10 mouse cellular contexts compared by ENCODE assay signal in the genomic region with DNA sequence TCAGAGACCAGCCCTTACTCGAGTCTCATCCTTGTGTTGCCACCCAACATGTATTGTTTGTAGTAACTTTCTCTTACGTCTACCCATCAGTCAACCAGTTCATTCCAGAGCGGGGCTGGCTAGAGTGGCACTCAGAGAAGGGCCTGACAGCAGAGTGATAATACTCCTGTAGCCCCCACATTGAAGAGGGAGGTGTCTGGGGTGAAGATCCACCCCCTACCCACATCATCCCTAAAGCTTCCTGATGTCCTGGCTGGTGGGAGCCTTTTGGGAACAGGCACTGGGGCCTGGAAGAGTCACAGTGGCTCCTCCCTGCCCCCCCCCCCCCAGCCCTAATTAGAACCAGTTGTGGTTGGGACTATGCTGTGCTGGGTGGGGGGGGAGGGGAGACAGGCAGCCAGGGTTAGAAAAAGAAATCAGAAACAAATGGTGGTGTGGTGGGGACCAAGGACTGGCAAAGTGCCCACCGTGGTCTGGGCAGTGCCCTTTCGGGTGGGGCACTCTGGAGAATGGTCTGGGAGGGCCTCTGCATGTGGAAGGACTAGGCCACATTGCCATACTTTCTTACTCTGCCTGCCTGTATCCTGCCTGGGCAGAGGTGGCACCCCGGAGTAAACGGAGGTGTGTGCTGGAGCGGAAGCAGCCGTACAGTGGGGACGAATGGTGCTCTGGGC. TPM values are rescaled to one million over a fixed set of nuclear protein-coding genes. Genes with fewer than 3 reads are reported as not detected.
DNase-seq lines count a peak whose midpoint lies in the region; ATAC-seq and TF ChIP-seq lines count a peak whose summit lies in the region.
"Had no signal": no experiment of that assay in that cellular context is flagged by ENCODE, and none has a peak within 500 bp of the region (broad histone marks: within the 10 kb centered on the region; RNA-seq: fewer than 3 reads in every experiment).

No protein-coding gene starts in this region.

- no peak overlapping the region; the same call in 1 of the 2 replicates for H3K4me2 ChIP-seq in lung, postnatal 0 days (replicated peaks; ENCODE audit: low read depth, low read length)
- H3K4me2 ChIP-seq in forebrain, embryonic 12.5 days, result peak overlapping the region; percentile 13; the same call in 1 of the 2 replicates
- H3K4me2 ChIP-seq in limb, embryonic 15.5 days, result peak overlapping the region; percentile 81

- H3K27ac ChIP-seq in lung, postnatal 0 days (ENCODE audit: low read length), result 0 out of 2 replicates have a peak overlapping the region, but pooled peaks have one; percentile 9
- peak overlapping the region; percentile 43; the same call in 1 of the 2 replicates for H3K27ac ChIP-seq in forebrain, embryonic 12.5 days
- H3K27ac ChIP-seq in limb, embryonic 15.5 days, result peak overlapping the region; percentile 97

- H3K9me3 ChIP-seq in lung, postnatal 0 days (ENCODE audit: low read length), result no peaks in the 10 kb centered on the region
- no peaks in the 10 kb centered on the region for H3K9me3 ChIP-seq in forebrain, embryonic 12.5 days
- no peaks in the 10 kb centered on the region for H3K9me3 ChIP-seq in limb, embryonic 15.5 days

- TF ChIP-seq EP300 in lung, postnatal 0 days (IDR thresholded peaks at IDR 0.05), result no peak

- no peak overlapping the region for H3K4me3 ChIP-seq in lung, postnatal 0 days (ENCODE audit: low read depth, low read length)
- no peak overlapping the region for H3K4me3 ChIP-seq in forebrain, embryonic 12.5 days (replicated peaks)
- peak overlapping the region; percentile 18 for H3K4me3 ChIP-seq in limb, embryonic 15.5 days

- H3K36me3 ChIP-seq in lung, postnatal 0 days (ENCODE audit: insufficient read depth, low read length), result peaks cover 11% of the 10 kb centered on the region
- peaks cover 41% of the 10 kb centered on the region for H3K36me3 ChIP-seq in forebrain, embryonic 12.5 days (replicated peaks)
- H3K36me3 ChIP-seq in limb, embryonic 15.5 days, result peaks cover 47% of the 10 kb centered on the region

- ATAC-seq in lung, postnatal 0 days, result no peak
- ATAC-seq in forebrain, embryonic 12.5 days (ENCODE audit: low FRiP score), result no peak
- ATAC-seq in limb, embryonic 15.5 days (ENCODE audit: insufficient number of reproducible peaks, low FRiP score, low TSS enrichment, low read depth), result no peak

- H3K9ac ChIP-seq in lung, postnatal 0 days (replicated peaks; ENCODE audit: low read depth), result no peak overlapping the region
- no peak overlapping the region for H3K9ac ChIP-seq in forebrain, embryonic 12.5 days
- no peak overlapping the region for H3K9ac ChIP-seq in limb, embryonic 15.5 days

- 36% methylated on average over 10 of the region's 10 CpGs for WGBS in lung, postnatal 0 days
- WGBS in forebrain, embryonic 12.5 days, result 45% methylated on average over 10 of the region's 10 CpGs
- WGBS in limb, embryonic 15.5 days, result 17% methylated on average over 10 of the region's 10 CpGs

- no peak for TF ChIP-seq CTCF in lung, postnatal 0 days (IDR thresholded peaks at IDR 0.05)

- H3K4me1 ChIP-seq in lung, postnatal 0 days (ENCODE audit: insufficient read depth, low read depth, low read length), result peaks cover 33% of the 10 kb centered on the region
- peaks cover 68% of the 10 kb centered on the region for H3K4me1 ChIP-seq in forebrain, embryonic 12.5 days
- peaks cover 78% of the 10 kb centered on the region for H3K4me1 ChIP-seq in limb, embryonic 15.5 days

- no peaks in the 10 kb centered on the region for H3K27me3 ChIP-seq in lung, postnatal 0 days (replicated peaks; ENCODE audit: insufficient read depth, low read length)
- peaks cover 12% of the 10 kb centered on the region for H3K27me3 ChIP-seq in forebrain, embryonic 12.5 days
- H3K27me3 ChIP-seq in limb, embryonic 15.5 days, result no peaks in the 10 kb centered on the region
- H3K27me3 ChIP-seq: CH12.LX had no signal

- peak; percentile 48 for DNase-seq in cerebellum, adult 9-10 months
- no peak for DNase-seq in cerebellum, adult 11 months
- no peak for DNase-seq in lung, postnatal 0 days (ENCODE audit: low spot score)
- no peak for DNase-seq in lung, postnatal 36 days
- DNase-seq in B cell, adult 2 months, result no peak
- DNase-seq in spleen, adult 12 weeks (ENCODE audit: low spot score), result no peak

RNA-seq across cellular contexts. Expression of a gene that starts 18.7 kb away (rescaled TPM):
- 10.7 and 12.3 TPM in 2 replicates for polyA plus RNA-seq in lung, postnatal 0 days (2015; fragmentation: Nextera tagmentation; extraction: Ambion mirVana)
- 10.6 and 10.7 TPM in 2 replicates for polyA plus RNA-seq in forebrain, embryonic 12.5 days (2016; fragmentation: Nextera tagmentation; extraction: Ambion mirVana)
- polyA plus RNA-seq in limb, embryonic 15.5 days (2015; fragmentation: Nextera tagmentation; extraction: Ambion mirVana), result 16.8 and 18.5 TPM in 2 replicates

RNA-seq across cellular contexts. Expression of a gene that starts 46.6 kb away (rescaled TPM):
- polyA plus RNA-seq in lung, postnatal 0 days (2015; fragmentation: Nextera tagmentation; extraction: Ambion mirVana), result 2.2 and 2.3 TPM in 2 replicates
- polyA plus RNA-seq in forebrain, embryonic 12.5 days (2016; fragmentation: Nextera tagmentation; extraction: Ambion mirVana), result 0.29 TPM in 1 of 2 replicates, not detected in the other
- polyA plus RNA-seq in limb, embryonic 15.5 days (2015; fragmentation: Nextera tagmentation; extraction: Ambion mirVana), result 0.37 and 0.45 TPM in 2 replicates
- polyA plus RNA-seq: liver, embryonic 16.5 days had no signal

Comparison
In these comparisons a context has a peak if more than half of its experiments do, and no peak if none do; other contexts are left out.
1. H3K27ac ChIP-seq: peak in every context shown above with its lines; median percentile 97 in limb, embryonic 15.5 days; 43 in forebrain, embryonic 12.5 days; 9 in lung, postnatal 0 days.